Mouse (Mus musculus): ENCODE measurements around the gene Rcsd1.

Rcsd1 gene

GRCm38 (mm10) chr1:165618201-165618624, 91.3 kb downstream of the Rcsd1 start:
- no peak for DNase-seq

GRCm38 (mm10) chr1:165617166-165617891, 92.2 kb downstream of the Rcsd1 start:
- no peak for DNase-seq

GRCm38 (mm10) chr1:165616652-165617051, 92.9 kb downstream of the Rcsd1 start:
- no peak for DNase-seq

GRCm38 (mm10) chr1:165614793-165615192, 94.8 kb downstream of the Rcsd1 start:
- no peak for DNase-seq

- no peak for DNase-seq
Observed at GRCm38 (mm10) chr1:165613926-165614325, 95.6 kb downstream of the Rcsd1 start.

GRCm38 (mm10) chr1:165612714-165613113, 96.8 kb downstream of the Rcsd1 start:
- DNase-seq: no peak

- DNase-seq: peak; percentile 48
Observed at GRCm38 (mm10) chr1:165610321-165610999, 99.1 kb downstream of the Rcsd1 start.

GRCm38 (mm10) chr1:165609495-165610320, 99.8 kb downstream of the Rcsd1 start:
- no peak for DNase-seq

GRCm38 (mm10) chr1:165608904-165609303, 100.7 kb downstream of the Rcsd1 start:
- DNase-seq: no peak

GRCm38 (mm10) chr1:165605774-165606173, 103.8 kb downstream of the Rcsd1 start:
- no peak for DNase-seq

- DNase-seq: no peak
Observed at GRCm38 (mm10) chr1:165605108-165605507, 104.4 kb downstream of the Rcsd1 start.

GRCm38 (mm10) chr1:165604203-165604602, 105.4 kb downstream of the Rcsd1 start:
- no peak for DNase-seq

- DNase-seq: no peak
Observed at GRCm38 (mm10) chr1:165603218-165603617, 106.3 kb downstream of the Rcsd1 start.

- DNase-seq: no peak
Observed at GRCm38 (mm10) chr1:165601775-165602280, 107.7 kb downstream of the Rcsd1 start.

Data from retina, postnatal 1 day (tissue).